Mouse (Mus musculus) liver, postnatal 0 days (tissue): ENCODE data around the gene Ifi205.

ENCODE experiments used
- CTCF ChIP-seq: sonication (generic); IDR thresholded peaks from 2 replicates; pipeline ENCODE4 v1.5.1; 2016; ENCODE audit warnings: antibody characterized with exemption, low read depth
- EP300 ChIP-seq: IDR thresholded peaks from 2 replicates; pipeline ENCODE4 v1.6.1; 2016; ENCODE audit warnings: antibody characterized with exemption, low read depth, mild to moderate bottlenecking

DNA sequence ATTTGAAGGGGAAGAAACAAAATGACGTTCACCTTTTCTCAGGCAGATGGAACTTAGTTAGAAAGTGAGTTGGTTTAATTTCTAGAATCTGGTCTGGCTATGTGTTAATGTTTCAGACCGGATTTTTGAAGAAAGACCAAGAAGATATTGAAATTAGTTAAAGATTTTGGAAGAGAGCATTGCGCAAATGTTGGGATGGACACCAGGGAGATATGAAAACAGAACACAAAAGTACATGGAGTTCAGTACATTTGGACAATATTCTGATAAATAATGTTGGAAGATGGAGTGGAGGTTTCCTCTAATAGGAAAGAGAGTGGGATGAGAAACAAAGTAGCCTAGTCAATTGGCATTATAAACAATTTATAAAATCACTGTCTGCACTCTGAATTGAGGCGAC lies 19.9 kb upstream of the Ifi205 start:
- TF ChIP-seq EP300 (no peak), CTCF (no peak)
